Mouse (Mus musculus) mouse trophoblast stem cell (cell line): ENCODE results near the gene Zfp750.

Experiments used
- in situ Hi-C, 2 experiments: fragments of 300-500 bp; cut with MseI, MboI; formaldehyde crosslinking; loops; 2 replicates in 1 of 2; 3 replicates in 1 of 2; pipeline ENCODE4 v1.15.1; 2025

Zfp750 gene

GRCm38 (mm10) chr11:121519131-121519530 lies at the start of gene Zfp750:
Gene Zfp750, minus strand, starts transcription at chr11:121519333.
- in situ Hi-C loops, result no loop called here

- in situ Hi-C loops, result no loop called here
These were observed 45.1 kb upstream of the Zfp750 start for GRCm38 (mm10) chr11:121564265-121564664.

GRCm38 (mm10) chr11:121563312-121563711 lies 44.2 kb upstream of the Zfp750 start:
- in situ Hi-C loops, result no loop called here

- in situ Hi-C loops, result no loop called here
These were observed 41.1 kb upstream of the Zfp750 start for GRCm38 (mm10) chr11:121560294-121560663.

- in situ Hi-C loops, result no loop called here
These were observed 40.6 kb upstream of the Zfp750 start for GRCm38 (mm10) chr11:121559527-121560293.

- in situ Hi-C loops, result no loop called here
These were observed 39.4 kb upstream of the Zfp750 start for GRCm38 (mm10) chr11:121558522-121558921.

DNA sequence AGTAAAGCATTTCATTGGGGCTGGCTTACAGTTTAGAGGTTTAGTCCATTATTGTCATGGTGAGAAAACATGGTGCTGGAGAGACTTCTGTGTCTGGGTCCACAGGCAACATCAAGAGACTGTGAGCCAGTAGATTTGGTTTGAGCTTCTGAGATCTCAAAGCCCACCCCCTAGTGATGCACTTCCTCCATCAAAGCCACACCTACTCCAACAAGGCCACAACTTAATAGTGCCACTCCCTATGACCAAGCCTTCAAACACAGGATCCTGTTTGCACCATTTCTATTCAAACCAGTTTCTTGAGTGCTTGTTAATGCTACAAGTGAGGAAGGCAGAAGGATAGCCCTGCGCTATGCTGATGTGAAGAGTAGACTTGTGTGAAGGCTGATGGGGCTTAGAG lies 38.8 kb upstream of the Zfp750 start:
- in situ Hi-C loops, result no loop called here

- in situ Hi-C loops, result no loop called here
These were observed 37.6 kb upstream of the Zfp750 start for GRCm38 (mm10) chr11:121556727-121557126.

DNA sequence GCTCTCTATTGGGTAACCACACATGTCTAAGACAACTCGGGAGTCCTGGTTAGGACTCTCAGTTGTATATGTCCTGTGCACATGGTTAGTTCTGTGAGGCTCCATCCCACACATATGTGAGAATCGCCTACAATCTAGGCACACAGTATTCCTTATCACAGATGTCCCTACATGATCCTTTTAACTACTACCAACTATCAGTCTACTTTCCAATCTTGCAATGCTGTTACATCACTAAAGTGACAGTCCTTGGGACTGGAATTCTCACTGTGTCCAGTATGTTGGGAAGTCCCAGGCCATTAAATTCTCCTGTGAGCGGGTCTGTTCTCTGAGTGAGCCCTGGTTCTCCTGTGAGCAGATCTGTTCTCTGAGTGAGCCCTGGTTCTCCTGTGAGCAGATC lies 34.3 kb upstream of the Zfp750 start:
- in situ Hi-C loops, result no loop called here

DNA sequence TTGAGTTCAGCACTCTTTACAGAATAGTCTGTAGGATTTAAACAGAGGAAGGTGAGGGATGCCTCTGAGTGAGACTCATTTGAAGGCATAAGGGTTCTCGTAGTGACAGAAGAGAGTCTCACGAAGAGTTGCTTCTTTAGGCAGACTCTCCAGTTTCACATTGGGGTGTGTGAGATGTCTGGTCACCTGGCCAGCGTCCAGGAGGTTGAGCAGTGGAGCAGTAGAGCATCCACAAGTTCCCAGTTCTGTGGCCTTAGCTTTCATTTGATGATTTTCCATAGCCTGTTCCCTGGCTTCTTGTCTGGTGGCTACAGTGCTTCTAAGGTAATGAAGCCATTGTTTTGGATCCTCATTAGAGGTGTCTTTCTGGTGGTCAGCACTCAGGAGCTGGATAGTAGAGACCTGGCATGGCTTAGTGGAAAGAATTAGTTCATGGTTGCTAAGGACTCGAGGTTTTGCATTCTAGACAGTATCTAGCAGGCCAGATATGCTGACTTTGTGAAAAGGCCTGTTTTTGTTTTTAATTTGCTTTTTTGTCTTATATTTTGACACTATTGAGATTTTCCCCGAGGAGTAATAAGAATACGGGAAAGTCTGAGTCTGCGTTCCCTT lies 33.8 kb upstream of the Zfp750 start:
- in situ Hi-C loops, result no loop called here

DNA sequence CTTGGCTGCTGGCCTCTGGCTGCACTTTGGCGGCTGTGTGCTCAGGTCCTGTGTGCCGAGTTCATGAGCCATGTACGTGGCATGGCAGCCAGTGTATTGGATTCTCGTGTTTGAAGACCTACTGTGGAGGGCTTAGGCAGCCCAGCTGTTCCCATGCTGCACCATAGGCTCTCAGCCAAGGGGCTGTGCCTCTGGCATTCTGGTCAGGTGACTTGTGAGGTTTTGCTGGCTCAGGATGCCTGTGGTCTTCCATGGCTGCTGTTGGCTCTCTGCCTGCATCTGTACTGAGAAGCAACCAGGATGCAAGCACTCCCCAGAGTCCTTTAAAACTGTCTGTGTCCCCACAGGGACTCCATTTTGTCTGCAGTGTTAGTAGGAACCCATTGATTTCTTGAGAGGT lies 33.0 kb upstream of the Zfp750 start:
- in situ Hi-C loops, result no loop called here

- in situ Hi-C loops, result no loop called here
These were observed 32.2 kb upstream of the Zfp750 start for GRCm38 (mm10) chr11:121551206-121551799.

- in situ Hi-C loops, result no loop called here
These were observed 30.9 kb upstream of the Zfp750 start for GRCm38 (mm10) chr11:121549843-121550647.

DNA sequence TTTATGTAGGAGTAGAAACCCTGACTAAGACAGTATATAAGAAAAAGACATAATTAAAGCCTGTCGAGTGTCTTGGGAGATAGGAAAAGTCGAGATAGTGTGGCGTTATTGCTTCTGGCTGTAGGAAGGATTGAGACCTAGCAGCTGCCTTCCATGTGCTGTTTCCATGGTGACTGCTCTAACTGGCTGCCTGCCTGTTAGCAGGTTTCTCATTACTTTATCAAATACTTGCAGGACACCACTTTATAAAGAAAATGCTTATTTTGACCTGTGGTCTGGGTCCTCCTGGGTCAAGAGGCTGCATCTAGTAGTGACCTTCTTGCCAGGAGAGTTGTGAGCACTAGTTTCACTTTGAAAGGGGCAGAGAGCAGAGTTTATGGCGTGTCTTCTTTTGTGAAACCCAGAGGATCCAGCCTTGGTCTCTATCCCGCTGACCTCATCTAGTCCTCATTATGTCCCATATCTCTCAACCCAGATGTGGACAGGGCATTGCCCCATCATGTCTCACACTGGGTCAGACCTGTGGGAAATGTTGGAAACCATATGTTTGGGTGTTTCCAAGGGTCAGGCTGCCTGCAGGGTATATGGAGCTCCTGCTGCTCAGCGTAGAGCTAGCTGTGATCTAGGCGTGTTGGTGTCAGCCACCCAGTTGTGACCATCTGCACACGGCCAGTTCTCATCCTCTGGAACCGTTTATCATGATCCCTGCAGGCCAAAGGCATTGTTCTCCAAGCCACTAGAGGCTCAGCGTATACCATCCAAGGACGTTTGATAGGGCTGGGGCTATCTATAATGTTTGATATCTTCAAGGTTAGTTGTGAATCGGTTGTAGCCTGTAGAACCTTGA lies 30.1 kb upstream of the Zfp750 start:
- in situ Hi-C loops, result no loop called here

- in situ Hi-C loops, result no loop called here
These were observed 28.8 kb upstream of the Zfp750 start for GRCm38 (mm10) chr11:121547925-121548324.

GRCm38 (mm10) chr11:121547234-121547633 lies 28.1 kb upstream of the Zfp750 start:
- in situ Hi-C loops, result no loop called here

- in situ Hi-C loops, result no loop called here
These were observed 26.4 kb upstream of the Zfp750 start for GRCm38 (mm10) chr11:121545398-121546034.

DNA sequence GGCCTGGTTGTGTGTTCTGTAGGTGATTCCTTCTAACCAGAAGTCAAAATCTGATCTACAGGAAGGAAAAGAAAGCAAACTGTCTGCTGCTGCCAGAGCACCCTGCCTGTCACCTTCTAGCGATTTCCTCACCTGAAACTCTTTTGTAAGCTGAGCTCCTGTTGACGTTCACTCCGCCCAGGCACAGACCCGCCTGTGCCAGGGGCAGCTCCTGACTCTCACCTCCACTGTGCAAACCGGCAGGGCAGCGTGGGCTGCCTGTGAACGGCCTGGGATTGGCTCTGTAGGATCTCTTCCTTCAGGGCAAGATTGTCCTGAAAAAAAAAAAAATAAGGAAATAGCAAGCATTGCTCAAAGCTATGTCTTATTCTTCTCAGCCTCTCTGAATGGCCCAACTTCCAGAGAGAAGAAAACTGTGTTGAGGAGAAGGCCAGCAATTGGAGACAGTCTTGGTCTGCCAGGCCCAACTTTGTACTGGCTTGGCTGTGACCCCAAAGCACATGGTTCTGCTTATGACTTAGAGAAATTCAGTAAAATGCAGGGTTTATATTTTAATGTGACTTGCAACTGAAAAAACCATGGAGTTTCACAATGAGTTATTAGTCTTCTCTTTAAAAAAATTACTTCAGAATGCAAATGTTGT lies 25.7 kb upstream of the Zfp750 start:
- in situ Hi-C loops, result no loop called here

DNA sequence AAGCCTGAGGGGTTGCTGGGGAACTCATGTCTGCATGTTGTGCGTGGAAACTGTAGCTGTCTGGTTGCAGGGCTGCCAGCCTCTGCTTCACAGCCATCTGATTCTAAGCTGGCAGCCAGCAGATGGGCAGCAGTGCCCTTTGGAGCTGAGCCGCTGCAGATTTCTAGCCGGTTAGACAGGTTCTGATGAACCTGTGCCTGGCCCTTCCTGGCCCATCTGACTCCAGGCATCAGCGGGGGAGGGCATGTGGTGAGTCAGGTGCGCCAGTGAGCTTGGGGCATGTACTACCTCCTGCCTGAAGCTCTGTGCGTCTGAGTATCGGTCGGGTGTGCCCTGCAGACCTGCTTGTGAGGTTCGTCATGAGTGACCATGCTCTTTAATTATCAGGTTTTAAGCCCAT lies 24.8 kb upstream of the Zfp750 start:
- in situ Hi-C loops, result no loop called here

- in situ Hi-C loops, result no loop called here
These were observed 24.2 kb upstream of the Zfp750 start for GRCm38 (mm10) chr11:121543287-121543856.
